8 mouse cellular contexts compared by ENCODE assay signal in genomic region chr14:60486278-60486935, GRCm38 (mm10).
DNase-seq lines count a peak whose midpoint lies in the region; ATAC-seq and TF ChIP-seq lines count a peak whose summit lies in the region.

No protein-coding gene starts in this region.

- intact Hi-C loops in left cerebral cortex, postnatal 14 days (cut with DNase I): no loop called here

- no peak for DNase-seq in CH12.LX (ENCODE audit: extremely low read depth)
- DNase-seq in embryo, embryonic 10 days (ENCODE audit: low spot score): peak; percentile 50
- DNase-seq in intestine, embryonic 14.5 days (ENCODE audit: low spot score): peak; percentile 57
- peak; percentile 31 for DNase-seq in liver, postnatal 0 days
- no peak for DNase-seq in gastrocnemius, postnatal 25 days
- no peak for DNase-seq in cerebellum, adult 9-10 months
- no peak for DNase-seq in left cerebral cortex, postnatal 14 days (ENCODE audit: low spot score in 2 of 2)
- no peak for DNase-seq in urinary bladder, postnatal 14 days (ENCODE audit: low spot score)

- no peak for TF ChIP-seq POLR2A in CH12.LX (IDR thresholded peaks at IDR 0.05; ENCODE audit: low read depth, low read length)

- no peak for TF ChIP-seq RAD21 in CH12.LX (IDR thresholded peaks at IDR 0.05; ENCODE audit: low read depth, low read length)

- no peaks in the 10 kb centered on the region for H3K27me3 ChIP-seq in CH12.LX (replicated peaks)
- peaks cover 18% of the 10 kb centered on the region; the same call in 1 of the 2 replicates for H3K27me3 ChIP-seq in intestine, embryonic 14.5 days (replicated peaks; ENCODE audit: control insufficient read depth, insufficient read depth, low read length)
- H3K27me3 ChIP-seq in liver, postnatal 0 days (ENCODE audit: insufficient read depth, low read length): peaks cover 7% of the 10 kb centered on the region; the same call in 1 of the 2 replicates

- dilution Hi-C loops in CH12.LX (cut with MboI; ENCODE audit: extremely low pct_ligation_motif_present, extremely low pct_unique_long_range_greater_than_20kb, low sequenced_read_pairs): no loop called here

- no peak for TF ChIP-seq CTCF in CH12.LX (conservative IDR thresholded peaks at IDR 0.05 in 1 of 2, IDR thresholded peaks at IDR 0.05 in 1 of 2; ENCODE audit: low read depth in 2 of 2, low read length in 2 of 2)
- no peak for TF ChIP-seq CTCF in liver, postnatal 0 days (IDR thresholded peaks at IDR 0.05; ENCODE audit: low read depth)

- TF ChIP-seq EP300 in CH12.LX (IDR thresholded peaks at IDR 0.05; ENCODE audit: low read length): no peak
- no peak for TF ChIP-seq EP300 in liver, postnatal 0 days (IDR thresholded peaks at IDR 0.05; ENCODE audit: low read depth)

- ATAC-seq in intestine, embryonic 14.5 days (replicated peaks; ENCODE audit: low FRiP score, low TSS enrichment, low read depth): peak; percentile 74
- ATAC-seq in liver, postnatal 0 days: no peak

- no peak overlapping the region for H3K9ac ChIP-seq in CH12.LX (ENCODE audit: insufficient read depth, low read depth)
- no peak overlapping the region for H3K9ac ChIP-seq in intestine, embryonic 14.5 days (ENCODE audit: low read length)
- no peak overlapping the region for H3K9ac ChIP-seq in liver, postnatal 0 days (replicated peaks)

- H3K4me2 ChIP-seq in CH12.LX (ENCODE audit: insufficient read depth, low read depth, poor library complexity, severe bottlenecking): peak overlapping the region; percentile 2; the same call in 1 of the 2 replicates
- H3K4me2 ChIP-seq in intestine, embryonic 14.5 days (ENCODE audit: low read length): peak overlapping the region; percentile 84
- peak overlapping the region; percentile 78 for H3K4me2 ChIP-seq in liver, postnatal 0 days (ENCODE audit: low read depth, low read length)

- H3K9me3 ChIP-seq in CH12.LX (replicated peaks; ENCODE audit: low read length): peaks cover 2% of the 10 kb centered on the region
- no peaks in the 10 kb centered on the region for H3K9me3 ChIP-seq in intestine, embryonic 14.5 days (ENCODE audit: control insufficient read depth, low read length)
- no peaks in the 10 kb centered on the region for H3K9me3 ChIP-seq in liver, postnatal 0 days (ENCODE audit: low read length)

- no peaks in the 10 kb centered on the region for H3K36me3 ChIP-seq in CH12.LX (replicated peaks in 1 of 2; ENCODE audit: control insufficient read depth in 1 of 2, insufficient read depth in 1 of 2, low read length in 1 of 2)
- H3K36me3 ChIP-seq in intestine, embryonic 14.5 days (ENCODE audit: control insufficient read depth, insufficient read depth, low read length): no peaks in the 10 kb centered on the region
- no peaks in the 10 kb centered on the region for H3K36me3 ChIP-seq in liver, postnatal 0 days (replicated peaks; ENCODE audit: insufficient read depth, low read length)

- H3K27ac ChIP-seq in CH12.LX (ENCODE audit: insufficient read depth, low read depth): no peak overlapping the region
- no peak overlapping the region for H3K27ac ChIP-seq in intestine, embryonic 14.5 days (ENCODE audit: low read depth)
- H3K27ac ChIP-seq in liver, postnatal 0 days (ENCODE audit: low read depth): no peak overlapping the region

- no peak overlapping the region for H3K4me3 ChIP-seq in CH12.LX (replicated peaks in 1 of 3; ENCODE audit: low read depth in 2 of 3, low read length in 2 of 3, poor library complexity in 1 of 3)
- no peak overlapping the region for H3K4me3 ChIP-seq in intestine, embryonic 14.5 days (ENCODE audit: low read depth, low read length)
- no peak overlapping the region for H3K4me3 ChIP-seq in liver, postnatal 0 days (ENCODE audit: low read depth, low read length)

- in situ Hi-C loops in CH12.LX (cut with MboI; ENCODE audit: low pct_ligation_motif_present, low pct_unique_long_range_greater_than_20kb, low sequenced_read_pairs): no loop called here

- 2% methylated on average over 9 of the region's 9 CpGs for WGBS in intestine, embryonic 14.5 days
- 9% methylated on average over 9 of the region's 9 CpGs for WGBS in liver, postnatal 0 days (ENCODE audit: insufficient replicate concordance)

- H3K4me1 ChIP-seq in CH12.LX (ENCODE audit: control insufficient read depth in 1 of 2, insufficient read depth in 2 of 2): peaks cover 0 to 3% of the 10 kb centered on the region in 2 experiments; a peak in 2 of 4 replicates
- H3K4me1 ChIP-seq in intestine, embryonic 14.5 days (replicated peaks; ENCODE audit: control insufficient read depth, insufficient read depth, low read length): 0 out of 2 replicates have a peak, but pooled peaks cover 7% of the 10 kb centered on the region
- peaks cover 9% of the 10 kb centered on the region; the same call in 1 of the 2 replicates for H3K4me1 ChIP-seq in liver, postnatal 0 days (ENCODE audit: insufficient read depth)

- no peaks in the 10 kb centered on the region for H3K79me2 ChIP-seq in CH12.LX (replicated peaks; ENCODE audit: control insufficient read depth, extremely low read depth, insufficient read depth, poor library complexity, severe bottlenecking)

TF ChIP-seq in CH12.LX, 34 proteins besides CTCF, POLR2A, EP300 and RAD21:
- TF ChIP-seq GABPA (IDR thresholded peaks at IDR 0.05; ENCODE audit: insufficient replicate concordance, low read depth, low read length) (no peak), MEF2A (IDR thresholded peaks at IDR 0.05; ENCODE audit: borderline replicate concordance, low read depth, low read length) (no peak), TCF12 (IDR thresholded peaks at IDR 0.05; ENCODE audit: low read depth, low read length) (no peak), E2F4 (IDR thresholded peaks at IDR 0.05; ENCODE audit: insufficient replicate concordance, low read depth, low read length) (no peak), USF2 (conservative IDR thresholded peaks at IDR 0.05; ENCODE audit: low read depth, low read length) (no peak), ZKSCAN1 (IDR thresholded peaks at IDR 0.05; ENCODE audit: borderline replicate concordance, low read depth, low read length) (no peak), ELF1 (IDR thresholded peaks at IDR 0.05; ENCODE audit: low read depth, low read length) (no peak), USF1 (IDR thresholded peaks at IDR 0.05; ENCODE audit: low read depth, low read length) (no peak), UBTF (IDR thresholded peaks at IDR 0.05; ENCODE audit: low read depth, low read length) (no peak), HCFC1 (IDR thresholded peaks at IDR 0.05; ENCODE audit: low read depth, low read length) (no peak), MAFK (IDR thresholded peaks at IDR 0.05; ENCODE audit: insufficient replicate concordance, low read length) (no peak), KAT2A (IDR thresholded peaks at IDR 0.05; ENCODE audit: insufficient replicate concordance, low read length) (no peak), SMC3 (IDR thresholded peaks at IDR 0.05; ENCODE audit: low read depth, low read length) (no peak), POLR2AphosphoS2 (IDR thresholded peaks at IDR 0.05; ENCODE audit: low read depth, low read length) (no peak), TBP (conservative IDR thresholded peaks at IDR 0.05; ENCODE audit: low read depth, low read length) (no peak), BHLHE40 (IDR thresholded peaks at IDR 0.05; ENCODE audit: low read depth, low read length) (no peak)

Comparison
In these comparisons a context has a peak if more than half of its experiments do, and no peak if none do; other contexts are left out.
1. DNase-seq: peak in embryo, embryonic 10 days (single experiment), intestine, embryonic 14.5 days (single experiment) and liver, postnatal 0 days (single experiment); none in CH12.LX (single experiment), gastrocnemius, postnatal 25 days (single experiment), cerebellum, adult 9-10 months (single experiment), left cerebral cortex, postnatal 14 days (0 of 2) and urinary bladder, postnatal 14 days (single experiment).
2. H3K4me2 ChIP-seq: peak in every context shown above with its lines; median percentile 84 in intestine, embryonic 14.5 days; 78 in liver, postnatal 0 days; 2 in CH12.LX.